Mouse (Mus musculus): Measurements from ENCODE around the gene Nfic.

Gene Nfic

DNA sequence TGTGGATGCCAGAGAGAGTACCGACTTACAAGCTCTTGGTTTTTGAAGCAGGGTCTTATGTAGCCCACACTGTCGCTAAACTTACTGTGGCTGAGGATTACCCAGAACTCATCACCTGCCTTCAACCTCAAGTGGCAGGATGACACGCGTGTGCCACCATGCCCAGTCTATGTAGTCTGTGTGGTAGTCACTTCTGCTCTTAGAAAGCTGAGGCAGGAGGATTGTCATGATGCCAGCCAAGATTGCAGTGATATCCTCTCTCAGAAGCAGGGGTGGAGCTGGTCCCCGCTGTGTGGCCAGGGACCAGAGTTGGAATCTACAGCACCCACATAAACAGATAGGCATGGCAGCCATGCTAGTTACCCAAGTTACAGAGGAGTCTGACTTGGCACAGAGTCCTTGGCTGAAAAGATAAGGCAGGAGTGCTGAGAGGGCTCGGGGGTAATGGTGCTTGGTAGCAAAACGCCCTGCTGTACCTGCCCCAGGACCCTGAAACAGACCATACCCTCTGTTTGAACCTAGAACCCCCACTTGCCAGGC is 30.1 kb upstream of the Nfic start:
- no peak for DNase-seq (ENCODE audit: low spot score in 2 of 2)

DNA sequence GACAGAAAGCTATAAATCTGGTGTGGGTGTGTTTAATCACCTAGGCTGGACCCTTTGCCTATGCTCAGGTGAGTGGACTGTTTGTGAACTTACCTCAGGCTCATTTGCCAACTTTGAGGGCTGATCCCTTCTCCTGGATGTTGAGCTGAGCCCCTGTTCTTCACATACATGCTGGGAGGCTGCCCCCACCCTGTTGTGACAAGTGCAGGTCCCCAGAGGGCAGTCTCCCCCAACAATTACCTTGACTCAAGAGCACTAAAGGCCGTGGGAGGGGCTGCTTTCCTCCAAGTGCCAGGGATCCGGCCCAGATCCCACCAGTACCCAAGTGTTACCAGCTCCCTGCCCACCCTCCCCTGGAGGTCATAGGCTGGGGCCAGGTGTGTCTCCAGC is 29.6 kb upstream of the Nfic start:
- DNase-seq (ENCODE audit: low spot score in 2 of 2): peak in 1 of 2 experiments; percentile 43

DNA sequence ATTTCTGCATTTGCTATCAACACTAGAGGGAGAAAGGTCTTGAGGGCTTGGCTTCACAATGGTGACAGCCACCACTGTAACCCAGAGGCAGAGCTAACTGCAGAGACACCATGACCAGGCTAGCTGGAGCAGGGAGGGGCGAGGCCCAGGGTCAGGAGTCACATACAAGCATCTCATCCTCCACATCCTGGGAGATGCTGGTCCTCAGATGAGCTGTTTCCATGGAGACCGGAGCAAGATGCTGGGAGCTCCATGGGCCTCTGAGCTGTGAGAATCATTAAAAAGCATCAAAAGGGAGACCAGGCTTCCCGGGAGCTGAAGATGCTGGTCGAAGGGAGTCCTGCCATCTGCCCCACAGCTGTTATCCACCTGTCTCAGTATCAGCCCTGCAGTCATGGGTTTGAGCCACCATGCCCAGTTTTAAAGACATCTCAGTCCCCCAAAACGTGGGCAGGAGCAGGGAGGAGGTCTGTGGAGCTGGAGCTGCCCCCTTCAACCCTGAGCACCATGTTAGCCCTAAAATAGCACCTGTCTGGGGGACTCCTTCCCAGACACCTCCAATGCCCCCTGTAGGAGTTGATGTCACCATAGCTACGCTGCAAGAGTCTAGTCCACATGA is 29.1 kb upstream of the Nfic start:
- no peak for DNase-seq (ENCODE audit: low spot score in 2 of 2)

DNA sequence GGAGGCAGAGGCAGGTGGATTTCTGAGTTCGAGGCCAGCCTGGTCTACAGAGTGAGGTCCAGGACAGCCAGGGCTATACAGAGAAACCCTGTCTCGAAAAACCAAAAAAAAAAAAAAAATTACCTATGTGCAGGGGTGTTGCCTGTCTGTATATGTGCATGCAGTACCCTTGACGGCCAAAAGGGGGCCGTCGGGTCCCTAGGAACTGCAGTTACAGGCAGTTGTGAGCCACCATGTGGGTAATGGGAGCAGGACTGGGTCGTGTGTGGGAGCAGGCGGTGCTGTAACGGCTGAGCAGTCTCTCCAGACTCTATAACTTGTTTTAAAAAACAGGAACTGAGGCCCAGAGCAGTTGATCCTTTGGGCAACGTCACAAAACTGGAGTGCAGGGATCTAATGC is 28.5 kb upstream of the Nfic start:
- peak in 1 of 2 experiments; percentile 36 for DNase-seq (ENCODE audit: low spot score in 2 of 2)

DNA sequence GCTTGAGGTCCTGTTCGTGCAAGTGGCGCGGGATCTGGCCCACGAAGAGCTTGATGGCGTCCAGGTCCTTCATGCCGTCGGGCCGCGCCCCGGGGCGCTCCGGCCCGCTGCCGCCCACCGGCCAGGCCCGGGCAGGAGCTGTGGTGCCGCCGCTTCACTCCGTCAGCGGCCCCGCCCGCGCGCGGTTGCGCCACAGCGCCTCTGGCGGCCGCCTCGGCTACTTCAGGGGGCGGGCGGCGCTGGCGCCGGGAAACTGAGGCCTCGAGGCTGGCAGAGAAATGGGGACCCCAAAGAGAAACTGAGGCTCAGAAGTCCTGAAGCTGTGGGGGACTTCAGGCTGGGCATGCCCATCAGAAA is 27.1 kb upstream of the Nfic start, which contains the start of gene Celf5:
Gene Celf5 (minus strand): TSS at position 177 of the 357 bp plus-strand sequence.
- DNase-seq (ENCODE audit: low spot score in 2 of 2): peak in 1 of 2 experiments; percentile 59

DNA sequence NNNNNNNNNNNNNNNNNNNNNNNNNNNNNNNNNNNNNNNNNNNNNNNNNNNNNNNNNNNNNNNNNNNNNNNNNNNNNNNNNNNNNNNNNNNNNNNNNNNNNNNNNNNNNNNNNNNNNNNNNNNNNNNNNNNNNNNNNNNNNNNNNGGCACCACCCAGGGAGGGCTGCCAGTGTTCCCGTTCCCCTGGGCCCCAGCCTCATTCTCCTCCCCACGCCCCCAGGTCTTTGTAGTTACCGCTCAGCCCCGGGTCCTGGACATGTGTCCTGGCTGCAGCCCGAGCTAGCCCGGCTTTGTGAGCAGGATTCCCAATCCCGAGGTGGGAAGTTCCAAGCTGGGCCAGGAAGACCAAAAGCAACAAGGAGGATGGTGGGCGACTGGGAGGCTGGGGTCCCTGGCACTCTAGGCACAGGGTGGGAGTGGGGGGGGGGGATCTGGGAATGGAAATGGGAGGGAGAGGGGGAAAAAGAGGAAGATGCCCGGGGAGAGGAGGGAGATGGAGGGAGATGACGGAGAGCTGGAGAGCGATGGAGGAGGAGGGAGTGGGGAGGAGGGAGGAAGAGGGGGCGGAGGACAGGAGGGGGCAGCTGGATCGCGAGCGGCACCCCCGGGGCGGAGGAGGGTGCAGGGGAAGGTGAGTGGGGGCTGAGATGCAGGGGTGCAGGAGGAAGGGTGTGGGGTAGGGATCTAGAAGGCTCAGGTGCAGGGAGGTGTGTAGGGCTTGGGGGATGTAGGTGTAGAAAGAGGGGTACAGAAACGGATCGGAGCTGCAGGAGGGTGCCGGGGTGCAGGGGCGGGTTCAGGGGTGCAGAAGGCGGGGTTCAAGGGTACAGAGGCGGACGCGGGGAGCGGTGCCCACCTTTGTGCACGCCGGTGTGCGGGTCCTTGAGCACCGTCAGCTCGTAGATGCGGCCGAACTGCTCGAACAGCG is 26.4 kb upstream of the Nfic start:
- DNase-seq (ENCODE audit: low spot score in 2 of 2): no peak

DNA sequence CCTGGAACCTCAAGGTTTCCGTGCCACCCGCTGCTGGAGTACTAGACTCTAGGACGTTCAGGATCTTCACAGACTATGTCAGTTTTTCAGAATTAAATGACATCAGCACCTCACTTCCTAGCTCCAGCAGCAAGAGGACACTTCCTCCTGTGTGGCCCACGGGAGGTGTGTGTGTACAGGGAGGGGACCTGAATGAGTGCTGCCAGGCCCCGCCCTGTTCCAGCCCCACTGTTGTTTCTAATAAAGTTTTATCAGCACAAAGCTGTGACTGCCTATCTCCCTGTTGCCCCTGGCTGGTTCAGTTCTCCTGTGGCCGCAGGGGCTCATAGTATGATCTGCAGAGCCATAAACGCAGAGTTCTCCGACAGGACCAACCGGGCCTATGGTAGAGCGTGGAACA is 19.0 kb upstream of the Nfic start:
- DNase-seq (ENCODE audit: low spot score in 2 of 2): no peak

DNA sequence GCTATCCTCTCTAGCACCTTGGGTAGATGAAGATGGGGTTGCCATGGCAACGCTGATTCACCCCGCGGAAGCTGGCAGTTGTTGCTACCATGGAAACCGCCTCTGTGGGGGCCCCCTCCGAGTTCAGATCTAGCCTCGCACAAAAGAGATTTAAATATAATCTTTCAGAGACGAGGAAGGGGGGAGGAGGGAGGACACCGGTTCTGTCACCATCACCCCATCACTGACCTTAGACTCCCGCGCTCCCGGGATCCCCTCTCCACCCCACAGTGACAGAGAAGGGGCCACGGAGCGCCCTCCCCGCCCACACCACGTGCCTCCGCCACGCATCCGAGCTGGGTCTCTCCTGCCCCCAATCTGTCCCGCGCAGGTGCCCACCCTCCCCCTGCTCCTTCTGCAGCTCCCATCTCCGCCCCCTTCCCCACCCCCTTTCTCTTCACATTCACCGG is 17.6 kb upstream of the Nfic start:
- DNase-seq (ENCODE audit: low spot score in 2 of 2): peak; percentile 60 to 62

DNA sequence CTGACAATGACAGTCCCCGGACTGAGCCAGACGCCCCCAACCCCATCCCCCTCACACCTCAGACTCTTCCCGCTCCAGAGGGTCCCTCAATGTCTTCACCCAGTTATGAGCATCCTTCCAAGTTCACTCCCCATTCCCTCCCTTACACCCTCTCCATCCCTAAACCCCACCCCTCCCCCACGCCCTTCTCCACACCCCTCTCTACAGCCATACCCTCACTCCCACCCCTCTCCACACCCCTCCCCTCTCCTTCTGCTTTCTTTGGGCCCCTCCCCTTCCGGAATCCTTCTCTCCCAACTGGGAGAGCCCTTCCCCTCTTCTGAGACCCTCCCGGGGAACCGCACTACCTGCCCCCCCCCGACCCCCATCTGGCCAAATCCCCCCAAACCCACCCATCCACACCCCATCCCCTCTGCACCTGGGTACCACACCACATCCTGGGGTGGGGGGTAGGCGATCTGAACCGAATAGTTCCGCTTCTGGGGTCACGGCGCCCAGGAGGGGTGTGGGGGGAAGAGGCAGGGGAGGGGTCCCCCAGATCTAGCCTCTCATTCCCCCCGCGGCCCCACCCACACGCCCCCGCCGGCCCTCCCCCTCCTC is 17.1 kb upstream of the Nfic start:
- no peak for DNase-seq (ENCODE audit: low spot score in 2 of 2)

DNA sequence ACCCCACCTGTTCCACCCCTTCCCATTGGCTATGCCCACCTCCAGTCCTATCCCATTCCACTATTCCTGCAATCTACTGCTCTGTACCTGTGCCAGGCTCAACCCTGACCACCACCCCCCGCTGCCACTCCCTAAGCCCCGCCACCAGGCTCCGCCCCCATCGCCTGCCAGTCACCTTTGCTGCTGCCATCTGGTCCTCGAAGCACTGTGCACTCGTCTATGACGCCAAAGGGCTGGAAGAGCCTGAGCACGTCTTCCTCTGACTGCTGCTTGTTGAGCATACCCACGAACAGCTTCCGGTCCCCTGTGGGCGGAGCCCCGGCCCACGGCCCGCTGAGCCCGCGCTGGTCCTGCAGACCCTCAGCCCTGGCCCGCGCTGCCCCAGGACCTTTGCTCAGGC is 15.0 kb upstream of the Nfic start:
- peak; percentile 34 to 37 for DNase-seq (ENCODE audit: low spot score in 2 of 2)

DNA sequence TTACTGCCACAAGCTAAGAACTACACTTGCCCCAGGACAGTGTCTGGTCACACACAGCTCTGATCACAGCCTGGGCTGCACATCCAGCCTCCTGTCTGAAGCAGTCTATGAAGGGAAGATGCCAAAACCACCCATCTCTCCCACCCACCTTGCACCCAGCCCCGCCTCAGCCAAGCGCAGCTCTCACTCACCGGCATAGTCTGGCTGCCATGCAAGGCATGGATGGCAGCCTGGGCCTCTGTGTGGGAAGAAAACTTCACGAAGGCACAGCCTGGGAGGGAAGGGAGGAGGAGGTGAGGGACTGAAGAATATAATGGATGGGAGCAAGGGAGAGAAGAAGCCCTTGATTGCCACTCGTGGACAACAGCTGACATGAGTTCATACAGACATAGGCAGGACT is 13.8 kb upstream of the Nfic start:
- no peak for DNase-seq (ENCODE audit: low spot score in 2 of 2)

DNA sequence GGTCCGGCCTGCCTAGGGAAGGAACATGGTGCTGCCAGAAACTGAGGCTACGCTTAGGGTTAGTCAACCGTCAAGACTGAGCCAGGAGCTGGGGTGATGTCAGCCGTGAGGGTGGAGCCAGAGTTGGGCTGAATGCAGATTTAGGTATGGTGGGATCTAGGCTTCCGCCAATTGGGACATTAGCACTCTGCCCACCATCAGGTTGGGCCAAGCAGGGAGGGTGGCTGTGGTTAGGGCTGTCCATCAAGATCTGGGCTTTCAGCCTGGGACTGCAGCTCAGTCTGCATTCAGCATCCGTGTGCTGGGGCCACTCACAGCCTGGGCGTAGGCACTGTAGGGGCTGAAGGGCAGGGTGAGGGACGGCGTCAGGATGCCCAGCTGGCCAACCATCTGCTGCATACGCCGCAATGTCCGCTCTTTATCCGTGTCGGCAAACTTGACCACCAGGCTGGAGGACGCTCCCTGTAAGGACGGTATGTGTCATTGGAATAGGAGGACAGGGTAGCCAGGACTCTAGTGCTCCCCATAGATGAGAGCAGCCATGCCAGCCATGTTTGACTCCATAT is 12.3 kb upstream of the Nfic start:
- DNase-seq (ENCODE audit: low spot score in 2 of 2): no peak

DNA sequence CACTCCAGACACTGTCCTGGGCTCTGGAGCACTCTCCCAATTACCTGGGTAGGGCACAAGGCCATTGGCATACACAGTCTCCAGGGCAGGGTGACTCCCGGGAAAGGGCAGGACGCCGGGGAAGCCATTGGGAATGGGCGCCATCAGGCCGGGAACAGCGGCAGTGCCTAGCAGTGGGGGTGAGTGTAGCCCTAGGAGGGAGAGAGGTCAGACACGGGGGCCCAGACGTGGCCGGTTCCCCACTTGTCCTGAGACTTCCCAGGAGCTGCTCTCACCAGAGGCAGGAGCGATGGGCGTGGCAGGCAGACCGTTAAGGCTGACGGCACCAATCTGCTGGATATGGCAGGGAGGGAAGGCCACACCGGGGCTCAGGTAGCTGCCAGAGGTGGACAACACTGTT is 11.4 kb upstream of the Nfic start:
- DNase-seq (ENCODE audit: low spot score in 2 of 2): no peak

DNA sequence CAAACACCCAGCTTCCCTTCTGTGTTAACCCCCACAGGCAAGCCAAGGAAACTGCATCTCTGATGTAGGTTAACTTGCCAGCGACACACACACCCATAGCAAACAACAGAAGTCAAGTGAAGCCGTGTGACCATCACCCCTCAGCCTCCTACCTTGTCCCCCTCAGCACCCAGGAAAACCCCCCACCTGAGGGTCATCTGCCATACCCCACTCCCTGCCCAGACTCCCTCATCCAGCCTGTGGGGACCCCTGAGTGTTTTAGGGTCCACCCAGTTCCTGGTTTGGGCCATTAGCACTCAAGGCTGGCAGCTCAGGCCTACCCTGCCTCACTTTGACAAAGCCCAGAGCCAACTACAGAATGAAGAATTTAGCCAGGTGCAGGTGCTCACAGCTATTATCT is 10.6 kb upstream of the Nfic start:
- no peak for DNase-seq (ENCODE audit: low spot score in 2 of 2)

DNA sequence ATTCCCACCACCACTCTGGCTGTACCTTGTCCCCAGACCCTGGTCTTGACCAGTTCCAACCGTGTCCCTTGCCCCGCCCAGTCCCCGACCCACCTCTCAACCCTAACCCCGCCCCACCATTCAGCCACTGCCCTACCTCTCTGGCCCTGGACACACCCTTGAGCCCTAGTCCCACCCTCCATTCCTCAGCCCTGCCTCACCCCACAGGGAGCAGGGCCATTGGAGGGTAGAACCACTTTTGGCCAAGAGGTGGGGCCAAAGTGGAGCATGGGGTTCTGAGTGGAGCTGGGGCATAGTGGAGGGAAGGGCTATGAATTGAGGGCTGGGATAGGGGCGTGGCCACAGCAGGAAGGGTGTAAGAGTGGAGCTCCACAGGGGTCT is 9.8 kb upstream of the Nfic start:
- DNase-seq (ENCODE audit: low spot score in 2 of 2): peak in 1 of 2 experiments; percentile 2

DNA sequence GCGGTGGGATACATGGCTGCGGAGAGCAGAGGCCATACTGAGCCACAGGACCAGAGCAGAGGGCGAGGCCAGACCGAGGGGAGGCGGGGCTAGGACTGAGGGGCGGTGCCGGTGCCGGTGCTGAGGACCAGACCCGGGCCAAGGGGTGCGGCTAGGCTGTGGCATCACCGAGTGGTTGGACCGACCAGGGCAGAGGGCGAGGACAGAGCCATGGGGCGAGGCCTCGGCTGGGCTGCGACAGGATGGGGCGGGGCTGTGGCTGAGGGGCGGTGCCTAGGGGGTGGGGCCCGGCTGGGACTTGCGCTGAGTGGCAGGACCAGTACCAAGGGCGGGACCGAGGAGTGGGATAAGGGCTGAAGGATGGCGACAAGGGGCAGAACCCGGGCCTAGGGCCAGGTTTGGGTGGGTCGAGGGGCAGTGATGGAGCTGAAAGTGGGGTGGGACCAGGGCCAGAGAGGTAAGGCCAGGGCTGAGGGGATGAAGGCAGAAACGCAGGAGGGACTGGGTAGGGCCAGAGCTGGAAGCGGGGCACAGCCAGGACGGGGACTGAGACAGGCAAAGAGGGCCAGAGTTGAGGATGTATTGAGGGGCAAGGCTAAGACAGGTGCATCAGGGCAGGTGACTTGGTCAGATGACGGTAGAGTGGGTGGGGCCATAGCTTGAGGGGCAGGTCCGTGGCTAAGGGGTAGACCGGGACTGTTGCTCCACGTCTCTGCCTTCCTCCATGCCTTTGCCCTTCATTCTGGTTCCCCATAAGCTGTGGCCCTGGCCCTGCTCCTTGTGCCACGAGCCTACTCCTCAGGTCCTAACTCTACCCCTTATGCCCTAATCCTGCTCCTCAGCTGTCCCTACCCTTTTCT is 9.2 kb upstream of the Nfic start:
- peak in 1 of 2 experiments; percentile 2 for DNase-seq (ENCODE audit: low spot score in 2 of 2)

DNA sequence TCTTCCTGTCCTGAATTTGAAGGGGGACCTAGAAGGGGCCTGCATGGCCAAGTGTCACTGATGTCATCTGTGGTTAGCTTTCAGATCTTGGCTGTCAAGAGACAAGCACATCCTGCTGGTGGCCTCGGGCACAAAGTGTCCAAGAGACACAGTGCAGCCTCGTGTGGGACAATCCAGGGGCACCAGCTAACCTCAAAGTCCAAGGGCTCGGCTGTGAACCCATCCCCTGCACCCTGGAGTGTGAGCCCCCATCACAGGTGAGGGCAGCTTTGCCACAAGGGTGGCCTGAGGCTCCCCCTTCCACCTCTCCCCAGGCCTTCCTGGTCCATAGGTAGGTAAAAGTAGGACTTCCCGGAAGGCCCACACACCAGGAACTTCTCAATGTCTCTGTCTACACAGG is 8.1 kb upstream of the Nfic start:
- peak in 1 of 2 experiments; percentile 2 for DNase-seq (ENCODE audit: low spot score in 2 of 2)

DNA sequence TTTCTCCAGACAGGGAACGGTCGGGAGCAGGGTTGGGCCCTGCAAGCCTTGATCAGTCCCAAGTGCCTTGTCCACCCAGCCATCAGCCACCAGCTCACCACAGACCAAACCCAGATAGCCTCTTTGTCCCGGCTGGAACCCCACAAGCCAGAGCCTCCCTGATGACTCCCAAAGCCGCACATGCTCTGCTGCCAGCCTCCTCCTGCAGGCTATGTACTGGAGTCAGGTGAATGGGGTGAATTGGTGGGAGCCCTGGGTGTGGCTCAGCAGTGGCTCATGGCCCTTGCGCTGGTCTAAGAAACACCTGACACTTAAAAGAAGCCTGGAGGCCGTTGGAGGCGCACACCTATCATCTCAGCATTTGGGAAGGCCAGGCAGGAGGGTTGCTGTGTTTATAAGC is 7.5 kb upstream of the Nfic start:
- DNase-seq (ENCODE audit: low spot score in 2 of 2): peak in 1 of 2 experiments; percentile 1

DNA sequence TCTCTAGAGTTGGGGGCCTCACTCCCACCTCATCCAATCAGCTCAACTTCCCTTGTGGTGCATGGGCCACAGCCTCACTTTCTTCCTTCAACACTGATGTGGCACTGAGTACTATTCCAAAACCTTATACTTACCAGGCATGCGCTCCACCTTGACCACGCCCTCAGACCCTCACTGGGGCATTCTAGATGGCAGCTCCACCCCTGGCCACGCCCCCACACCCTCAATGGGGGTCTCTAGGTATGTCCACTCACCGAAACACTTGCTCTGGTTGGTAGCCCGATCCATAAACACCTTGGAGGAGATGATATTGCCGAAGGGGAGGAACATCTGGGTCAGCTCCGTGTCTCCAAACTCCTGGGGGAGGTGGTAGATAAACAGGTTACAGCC is 7.0 kb upstream of the Nfic start:
- no peak for DNase-seq (ENCODE audit: low spot score in 2 of 2)

DNA sequence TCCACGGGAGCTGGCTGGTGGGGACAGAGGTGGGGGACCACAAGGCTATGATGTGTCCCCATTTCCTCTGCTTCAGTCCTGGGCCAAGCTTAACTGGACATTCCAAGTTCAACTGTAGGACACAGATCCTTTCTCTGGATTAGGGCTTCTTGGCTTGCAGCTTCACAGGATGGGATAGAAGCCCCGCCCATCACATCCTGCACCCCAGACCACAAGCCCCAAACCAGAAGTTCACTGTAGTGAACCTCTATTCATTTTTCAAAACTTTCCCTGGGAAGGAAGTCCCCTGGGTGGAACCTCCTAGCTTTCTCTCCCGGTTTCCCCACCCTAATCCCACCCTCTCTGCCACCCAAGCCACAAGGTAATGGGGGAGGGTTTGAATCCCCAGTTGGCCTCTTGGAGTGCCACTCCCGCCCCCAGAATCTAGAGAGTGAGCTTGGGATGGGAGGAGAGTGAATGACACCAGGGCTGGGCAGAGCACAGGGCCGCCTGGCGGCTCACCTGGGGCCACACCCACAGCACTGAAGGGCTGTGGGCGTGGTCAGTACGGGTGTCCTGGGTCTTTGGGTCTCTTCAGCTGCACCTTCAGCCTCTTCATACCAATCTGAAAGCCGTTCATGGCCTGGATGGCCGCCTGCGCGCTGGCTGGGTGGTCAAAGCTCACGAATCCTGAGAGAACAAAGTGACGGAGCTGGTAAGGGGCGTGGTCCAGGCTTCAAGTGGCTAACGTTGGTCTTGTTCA is 6.4 kb upstream of the Nfic start:
- DNase-seq (ENCODE audit: low spot score in 2 of 2): no peak

DNA sequence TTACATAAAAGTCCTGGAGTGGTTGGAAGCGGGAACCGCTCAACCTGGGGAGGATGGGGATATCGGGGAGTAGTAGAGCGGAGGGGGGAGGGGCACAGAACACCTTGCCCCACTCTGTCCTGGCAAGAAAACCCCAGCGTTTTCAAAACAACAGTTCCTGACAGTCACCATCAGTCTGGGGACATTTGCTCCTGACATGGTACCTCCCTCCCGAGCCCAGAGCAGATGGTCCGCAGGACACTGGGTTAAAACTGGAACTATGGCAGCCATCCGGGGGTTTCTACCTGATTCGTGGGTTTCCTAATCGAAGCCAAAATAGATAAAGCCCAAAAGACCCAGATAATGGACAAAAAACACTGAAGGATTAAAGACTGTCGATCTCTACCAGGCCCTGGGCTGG is 5.5 kb upstream of the Nfic start:
- no peak for DNase-seq (ENCODE audit: low spot score in 2 of 2)
